Mouse (Mus musculus): ENCODE data around the gene Bag3.

GRCm38 (mm10) chr7:128488986-128489385, 34.4 kb upstream of the Bag3 start:
- no peak for TF ChIP-seq CTCF (IDR thresholded peaks at IDR 0.05; ENCODE audit: low read depth, low read length)
- TF ChIP-seq POLR2A (IDR thresholded peaks at IDR 0.05; ENCODE audit: borderline replicate concordance, low read depth, low read length): no peak

All from bone marrow macrophage, adult 2 months (primary cell).